Mouse (Mus musculus) CH12.LX (cell line): Measurements from ENCODE around the gene Csmd2. TPM values are rescaled to one million over a fixed set of nuclear protein-coding genes. Genes with fewer than 3 reads are reported as not detected.

ENCODE experiments used
- DNase-seq: peaks from one replicate; pipeline ENCODE4 v3.0.0-alpha.2; 2013; ENCODE audit errors: extremely low read depth
- H3K27ac ChIP-seq: 2 replicates; pipeline ENCODE4 v1.5.1; 2012; ENCODE audit warnings: low read depth, mild to moderate bottlenecking, control low read depth, moderate library complexity; ENCODE audit not compliant: insufficient read depth
- H3K27me3 ChIP-seq: replicated peaks from 2 replicates; pipeline ENCODE3; 2012; ENCODE audit warnings: inconsistent platforms
- H3K36me3 ChIP-seq, 2 experiments: replicated peaks in 1 of 2; 2 replicates each; pipeline versions ENCODE3 to v1.6.1; 2012; ENCODE audit warnings: inconsistent platforms in 1 of 2, low read length in 1 of 2, mild to moderate bottlenecking in 1 of 2, mixed read lengths in 1 of 2, moderate library complexity in 1 of 2; ENCODE audit not compliant: control insufficient read depth in 1 of 2, insufficient read depth in 1 of 2
- H3K4me1 ChIP-seq, 2 experiments: 2 replicates each; pipeline ENCODE4 v1.6.1; 2012; ENCODE audit warnings: inconsistent platforms in 1 of 2, moderate library complexity in 1 of 2; ENCODE audit not compliant: insufficient read depth in 2 of 2, control insufficient read depth in 1 of 2
- H3K4me2 ChIP-seq: 2 replicates; pipeline ENCODE4 v1.6.1; 2012; ENCODE audit warnings: low read depth, mild to moderate bottlenecking, control low read depth; ENCODE audit not compliant: poor library complexity, insufficient read depth, severe bottlenecking
- H3K4me3 ChIP-seq, 3 experiments: fragments of 150-350 bp in 1 of 3; sonication (generic) in 1 of 3; replicated peaks in 1 of 3; 2 replicates each; pipeline versions ENCODE3 to v1.5.1; 2011 to 2012; ENCODE audit warnings: low read depth in 2 of 3, low read length in 2 of 3, mild to moderate bottlenecking in 2 of 3, moderate library complexity in 2 of 3, control low read depth in 1 of 3, improper control_type of control experiment in 1 of 3, inconsistent platforms in 1 of 3, mixed read lengths in 1 of 3; ENCODE audit not compliant: poor library complexity in 1 of 3
- H3K79me2 ChIP-seq: replicated peaks from 2 replicates; pipeline ENCODE4 v1.6.1; 2012; ENCODE audit warnings: mild to moderate bottlenecking, moderate library complexity; ENCODE audit not compliant: control insufficient read depth, poor library complexity, insufficient read depth, severe bottlenecking; ENCODE audit errors: extremely low read depth
- H3K9ac ChIP-seq: 2 replicates; pipeline ENCODE4 v1.6.1; 2012; ENCODE audit warnings: low read depth, mild to moderate bottlenecking, control low read depth, moderate library complexity; ENCODE audit not compliant: insufficient read depth
- H3K9me3 ChIP-seq: replicated peaks from 2 replicates; pipeline ENCODE3; 2012; ENCODE audit warnings: low read length, inconsistent platforms, mixed read lengths
- BHLHE40 ChIP-seq: IDR thresholded peaks from 2 replicates; pipeline ENCODE4 v1.6.1; 2011; ENCODE audit warnings: mild to moderate bottlenecking, low read depth, low read length, improper control_type of control experiment
- CHD1 ChIP-seq: IDR thresholded peaks from 2 replicates; pipeline ENCODE4 v1.6.1; 2012; ENCODE audit warnings: low read depth, low read length, improper control_type of control experiment, inconsistent platforms
- CTCF ChIP-seq, 2 experiments: IDR thresholded peaks in 1 of 2; conservative IDR thresholded peaks in 1 of 2; 2 replicates each; pipeline ENCODE4 v1.5.1; 2011 to 2012; ENCODE audit warnings: low read depth in 2 of 2, low read length in 2 of 2, improper control_type of control experiment in 1 of 2, inconsistent platforms in 1 of 2, mild to moderate bottlenecking in 1 of 2, moderate library complexity in 1 of 2
- EP300 ChIP-seq: IDR thresholded peaks from 2 replicates; pipeline ENCODE4 v1.6.1; 2011; ENCODE audit warnings: low read length, improper control_type of control experiment
- GABPA ChIP-seq: IDR thresholded peaks from 2 replicates; pipeline ENCODE4 v1.6.1; 2012; ENCODE audit warnings: low read depth, low read length, improper control_type of control experiment, inconsistent platforms; ENCODE audit not compliant: insufficient replicate concordance
- IRF4 ChIP-seq: IDR thresholded peaks from 2 replicates; pipeline ENCODE4 v1.6.1; 2014; ENCODE audit warnings: low read depth, mild to moderate bottlenecking, inconsistent platforms, low read length, improper control_type of control experiment
- JUN ChIP-seq: IDR thresholded peaks from 2 replicates; pipeline ENCODE4 v1.6.1; 2011; ENCODE audit warnings: low read depth, mild to moderate bottlenecking, low read length, improper control_type of control experiment, moderate library complexity; ENCODE audit not compliant: insufficient read depth
- JUND ChIP-seq: conservative IDR thresholded peaks from 2 replicates; pipeline ENCODE4 v1.6.1; 2011; ENCODE audit warnings: low read depth, low read length, improper control_type of control experiment
- MAFK ChIP-seq: IDR thresholded peaks from 2 replicates; pipeline ENCODE4 v1.6.1; 2011; ENCODE audit warnings: low read length, improper control_type of control experiment; ENCODE audit not compliant: insufficient replicate concordance
- MAX ChIP-seq: IDR thresholded peaks from 2 replicates; pipeline ENCODE4 v1.6.1; 2011; ENCODE audit warnings: low read length, improper control_type of control experiment
- MEF2A ChIP-seq: IDR thresholded peaks from 2 replicates; pipeline ENCODE4 v1.6.1; 2014; ENCODE audit warnings: low read depth, mild to moderate bottlenecking, inconsistent platforms, low read length, improper control_type of control experiment, borderline replicate concordance
- MXI1 ChIP-seq: IDR thresholded peaks from 2 replicates; pipeline ENCODE4 v1.6.1; 2011; ENCODE audit warnings: mild to moderate bottlenecking, low read depth, low read length, improper control_type of control experiment
- NRF1 ChIP-seq: IDR thresholded peaks from 2 replicates; pipeline ENCODE4 v1.6.1; 2014; ENCODE audit warnings: low read depth, mild to moderate bottlenecking, inconsistent platforms, low read length, improper control_type of control experiment, moderate library complexity
- POLR2A ChIP-seq: IDR thresholded peaks from 2 replicates; pipeline ENCODE4 v1.6.1; 2011; ENCODE audit warnings: low read depth, mild to moderate bottlenecking, improper control_type of control experiment, low read length
- RCOR1 ChIP-seq: conservative IDR thresholded peaks from 2 replicates; pipeline ENCODE4 v1.6.1; 2012; ENCODE audit warnings: low read depth, mild to moderate bottlenecking, inconsistent platforms, low read length, improper control_type of control experiment
- SMC3 ChIP-seq: IDR thresholded peaks from 2 replicates; pipeline ENCODE4 v1.6.1; 2011; ENCODE audit warnings: low read depth, low read length, improper control_type of control experiment
- TBP ChIP-seq: conservative IDR thresholded peaks from 2 replicates; pipeline ENCODE4 v1.6.1; 2011; ENCODE audit warnings: low read depth, low read length, improper control_type of control experiment
- UBTF ChIP-seq: IDR thresholded peaks from 2 replicates; pipeline ENCODE4 v1.6.1; 2012; ENCODE audit warnings: low read depth, mild to moderate bottlenecking, inconsistent platforms, low read length, improper control_type of control experiment, moderate library complexity
- USF2 ChIP-seq: conservative IDR thresholded peaks from 2 replicates; pipeline ENCODE4 v1.6.1; 2011; ENCODE audit warnings: low read depth, low read length, improper control_type of control experiment
- ZC3H11A ChIP-seq: IDR thresholded peaks from 2 replicates; pipeline ENCODE4 v1.6.1; 2012; ENCODE audit warnings: low read depth, mild to moderate bottlenecking, inconsistent platforms, low read length, improper control_type of control experiment
- ZKSCAN1 ChIP-seq: IDR thresholded peaks from 2 replicates; pipeline ENCODE4 v1.6.1; 2012; ENCODE audit warnings: low read depth, inconsistent platforms, low read length, improper control_type of control experiment, borderline replicate concordance
- ZMIZ1 ChIP-seq: IDR thresholded peaks from 2 replicates; pipeline ENCODE4 v1.6.1; 2012; ENCODE audit warnings: low read depth, mild to moderate bottlenecking, inconsistent platforms, low read length, improper control_type of control experiment
- ZNF384 ChIP-seq: IDR thresholded peaks from 2 replicates; pipeline ENCODE4 v1.6.1; 2012; ENCODE audit warnings: low read depth, low read length, improper control_type of control experiment, inconsistent platforms
- dilution Hi-C: fragments of 300-500 bp; cut with MboI; formaldehyde crosslinking; loops from 2 replicates; pipeline ENCODE4 v1.14.3; 2020; ENCODE audit warnings: low sequenced_read_pairs; ENCODE audit not compliant: extremely low pct_unique_long_range_greater_than_20kb, extremely low pct_ligation_motif_present
- in situ Hi-C: fragments of 300-500 bp; cut with MboI; formaldehyde crosslinking; loops from 3 replicates; pipeline ENCODE4 v1.14.3; 2019; ENCODE audit warnings: low sequenced_read_pairs, low pct_ligation_motif_present, low pct_unique_long_range_greater_than_20kb, mixed read lengths
- polyA plus RNA-seq: library from polyadenylated mRNA; unstranded; fragments of >175 nt; gene quantifications from 2 replicates; pipeline ENCODE4 v1.2.1, GENCODE M21; 2012; ENCODE audit warnings: low read depth; ENCODE audit not compliant: insufficient read length
- total RNA-seq, 2 experiments: library from RNA; depleted of rRNA; stranded (reverse); fragments of 300-350 nt in 1 of 2; fragments of >200 nt in 1 of 2; gene quantifications; 2 replicates each; pipeline ENCODE4 v1.2.3; 2012 to 2014

The Csmd2 gene
- total and polyA plus RNA-seq, 3 experiments, result 0.08 to 0.80 TPM; not detected in 1

- dilution Hi-C loops, result no loop called here
- no peak for DNase-seq
- in situ Hi-C loops, result loop anchor here (25.0 kb wide), 1 partner anchor 532 kb away; no protein-coding TSS in a partner anchor
- no peak overlapping the region for H3K4me3 ChIP-seq
- H3K36me3 ChIP-seq, result no peaks in the 10 kb centered on the region
- H3K9me3 ChIP-seq, result peaks cover 93% of the 10 kb centered on the region
- H3K4me1 ChIP-seq, result no peaks in the 10 kb centered on the region
- no peak overlapping the region for H3K4me2 ChIP-seq
- no peak overlapping the region for H3K9ac ChIP-seq
- H3K27ac ChIP-seq, result no peak overlapping the region
- TF ChIP-seq ZC3H11A (no peak), MAFK (no peak), MEF2A (no peak), ZMIZ1 (no peak), UBTF (no peak), MXI1 (no peak), BHLHE40 (no peak), ZKSCAN1 (no peak)
- TF ChIP-seq, all 38 proteins: peak for 0
- no peaks in the 10 kb centered on the region for H3K79me2 ChIP-seq
- no peaks in the 10 kb centered on the region for H3K27me3 ChIP-seq
Observed at GRCm38 (mm10) chr4:128004797-128005452, 17.3 kb downstream of the Csmd2 start.

- Histone ChIP-seq H3K4me3 (no peak overlapping the region), H3K36me3 (no peaks in the 10 kb centered on the region), H3K27ac (no peak overlapping the region), H3K27me3 (no peaks in the 10 kb centered on the region), H3K9me3 (peaks cover 90% of the 10 kb centered on the region), H3K79me2 (no peaks in the 10 kb centered on the region), H3K9ac (no peak overlapping the region), H3K4me1 (no peaks in the 10 kb centered on the region), H3K4me2 (no peak overlapping the region)
- no peak for TF ChIP-seq IRF4
- no peak for TF ChIP-seq JUN
- TF ChIP-seq CHD1, result no peak
- in situ Hi-C loops (loop anchor here (25.0 kb wide), 1 partner anchor 518 kb away; no protein-coding TSS in a partner anchor), dilution Hi-C loops (no loop called here)
- DNase-seq, result no peak
Observed at GRCm38 (mm10) chr4:128019465-128019864, 31.8 kb downstream of the Csmd2 start.

- Histone ChIP-seq H3K79me2 (no peaks in the 10 kb centered on the region), H3K27me3 (no peaks in the 10 kb centered on the region), H3K36me3 (no peaks in the 10 kb centered on the region), H3K4me2 (no peak overlapping the region), H3K9ac (no peak overlapping the region), H3K4me3 (no peak overlapping the region), H3K9me3 (peaks cover 76% of the 10 kb centered on the region), H3K4me1 (no peaks in the 10 kb centered on the region), H3K27ac (no peak overlapping the region)
- TF ChIP-seq GABPA (no peak), CTCF (conservative IDR thresholded peaks at IDR 0.05 in 1 of 2, IDR thresholded peaks at IDR 0.05 in 1 of 2; ENCODE audit: low read depth in 2 of 2, low read length in 2 of 2) (no peak), ZNF384 (no peak), RCOR1 (no peak), USF2 (no peak), IRF4 (no peak), NRF1 (no peak), TBP (no peak), JUND (no peak), JUN (no peak), SMC3 (no peak), EP300 (no peak), BHLHE40 (no peak), POLR2A (no peak), MAX (no peak), MXI1 (no peak), ZC3H11A (no peak)
- dilution Hi-C loops (no loop called here), in situ Hi-C loops (no loop called here)
- DNase-seq, result no peak
Observed at GRCm38 (mm10) chr4:128028294-128028693, 40.6 kb downstream of the Csmd2 start.
